Mouse (Mus musculus): ENCODE data around the gene Rasa2.

DNA sequence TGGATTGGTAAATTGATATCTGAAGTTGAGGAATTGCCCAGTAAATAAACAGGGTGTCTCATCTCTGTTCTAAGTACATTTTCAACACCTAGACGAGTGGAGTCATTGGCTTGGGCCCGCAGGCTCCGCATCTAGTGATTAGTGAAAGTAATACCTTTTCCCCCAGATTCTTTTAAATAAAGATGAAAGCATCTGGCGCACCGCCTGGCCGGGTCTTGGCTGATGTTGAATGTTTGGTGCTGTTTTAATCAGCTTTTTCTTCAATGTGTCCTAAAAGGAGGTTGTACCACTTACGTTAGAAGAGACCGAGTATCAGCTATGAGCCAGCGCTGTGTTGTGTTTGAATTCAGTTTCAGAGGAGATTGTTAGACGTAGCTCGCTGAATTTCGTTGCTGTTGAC is 39.8 kb upstream of the Rasa2 start:
- TF ChIP-seq MAFK (IDR thresholded peaks at IDR 0.05; ENCODE audit: insufficient read depth, low read depth, low read length), result no peak
- TF ChIP-seq CHD2 (IDR thresholded peaks at IDR 0.05; ENCODE audit: low read depth, low read length), result no peak

All from ES-E14 (cell line).